8 mouse cellular contexts compared by ENCODE assay signal in the genomic region with DNA sequence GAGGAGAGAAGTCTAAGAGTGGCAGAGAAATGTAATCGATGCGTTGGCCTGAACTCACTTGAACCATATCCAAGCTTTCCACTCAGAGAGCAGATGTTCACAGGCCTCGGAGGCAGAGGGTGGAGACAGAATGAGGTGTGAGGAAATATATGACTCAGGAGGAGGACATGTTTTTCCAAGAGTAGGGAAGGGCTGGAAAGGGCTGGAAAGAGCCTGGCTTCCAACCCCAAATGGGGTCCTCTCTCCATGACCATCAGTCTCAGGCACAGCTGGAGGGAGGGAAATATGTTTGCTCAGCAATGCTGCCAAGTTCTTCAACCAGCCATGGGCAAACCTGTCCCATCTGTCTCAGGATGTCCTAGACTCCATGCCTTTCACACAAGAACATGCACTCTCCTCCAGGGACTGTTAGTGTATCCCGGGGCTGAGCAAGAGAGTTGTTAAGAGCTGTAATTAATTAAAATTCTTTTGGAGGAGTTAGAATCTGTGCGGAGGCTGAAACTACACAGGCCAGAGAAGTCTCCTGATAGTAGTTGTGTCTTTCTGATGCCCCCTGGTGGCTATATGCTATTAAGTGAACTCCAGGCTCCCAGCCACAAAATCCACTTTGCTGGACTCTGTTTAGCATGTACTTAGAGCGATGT. TPM values are rescaled to one million over a fixed set of nuclear protein-coding genes. Genes with fewer than 3 reads are reported as not detected.
DNase-seq lines count a peak whose midpoint lies in the region; ATAC-seq and TF ChIP-seq lines count a peak whose summit lies in the region.

No protein-coding gene starts in this region.

- no peak overlapping the region; the same call in 1 of the 2 replicates for H3K4me2 ChIP-seq in limb, embryonic 12.5 days
- no peak overlapping the region for H3K4me2 ChIP-seq in midbrain, embryonic 14.5 days (ENCODE audit: low read length)

- no peak for TF ChIP-seq CTCF in embryonic fibroblast, embryonic 13.5 days (IDR thresholded peaks at IDR 0.05; ENCODE audit: borderline replicate concordance, insufficient read depth, low read length)

- H3K36me3 ChIP-seq in heart, embryonic 10.5 days, result no peaks in the 10 kb centered on the region
- no peaks in the 10 kb centered on the region for H3K36me3 ChIP-seq in limb, embryonic 12.5 days
- H3K36me3 ChIP-seq in midbrain, embryonic 14.5 days (ENCODE audit: control insufficient read depth, insufficient read depth, low read length), result no peaks in the 10 kb centered on the region

- H3K27ac ChIP-seq in embryonic fibroblast, embryonic 13.5 days (ENCODE audit: insufficient read depth, low read length), result peak overlapping the region; percentile 91
- H3K27ac ChIP-seq in heart, embryonic 10.5 days, result no peak overlapping the region
- peak overlapping the region; percentile 77 for H3K27ac ChIP-seq in limb, embryonic 12.5 days
- H3K27ac ChIP-seq in midbrain, embryonic 14.5 days (replicated peaks; ENCODE audit: low read depth, low read length), result no peak overlapping the region

- no peak overlapping the region for H3K9ac ChIP-seq in limb, embryonic 12.5 days (replicated peaks)
- H3K9ac ChIP-seq in midbrain, embryonic 14.5 days (replicated peaks; ENCODE audit: low read length), result no peak overlapping the region

- no peaks in the 10 kb centered on the region for H3K9me3 ChIP-seq in heart, embryonic 10.5 days
- no peaks in the 10 kb centered on the region for H3K9me3 ChIP-seq in limb, embryonic 12.5 days
- no peaks in the 10 kb centered on the region for H3K9me3 ChIP-seq in midbrain, embryonic 14.5 days (ENCODE audit: control insufficient read depth, low read length)

- H3K4me1 ChIP-seq in embryonic fibroblast, embryonic 13.5 days (ENCODE audit: control insufficient read depth, insufficient read depth, low read length), result peaks cover 12% of the 10 kb centered on the region
- H3K4me1 ChIP-seq in heart, embryonic 10.5 days, result peaks cover 7% of the 10 kb centered on the region
- peaks cover 23% of the 10 kb centered on the region for H3K4me1 ChIP-seq in limb, embryonic 12.5 days (replicated peaks)
- H3K4me1 ChIP-seq in midbrain, embryonic 14.5 days (ENCODE audit: control insufficient read depth, insufficient read depth, low read length), result no peaks in the 10 kb centered on the region

- peak; percentile 68 for ATAC-seq in limb, embryonic 12.5 days (ENCODE audit: insufficient number of reproducible peaks, insufficient read depth, low FRiP score, low TSS enrichment, low read depth)
- ATAC-seq in midbrain, embryonic 14.5 days (ENCODE audit: low FRiP score, low TSS enrichment), result peak; percentile 55; the same call in 1 of the 2 replicates

- H3K27me3 ChIP-seq in heart, embryonic 10.5 days (ENCODE audit: insufficient read depth, poor library complexity, severe bottlenecking), result no peaks in the 10 kb centered on the region
- no peaks in the 10 kb centered on the region for H3K27me3 ChIP-seq in limb, embryonic 12.5 days
- no peaks in the 10 kb centered on the region for H3K27me3 ChIP-seq in midbrain, embryonic 14.5 days (ENCODE audit: control insufficient read depth, insufficient read depth, low read length)

- DNase-seq in A20 (ENCODE audit: low read depth, low spot score), result peak; percentile 76
- peak; percentile 25 for DNase-seq in adrenal gland, postnatal 25 days
- peak; percentile 75 for DNase-seq in heart, embryonic 10.5 days (ENCODE audit: low spot score)
- DNase-seq in kidney, adult 8-10 months, result peak; percentile 47 to 57
- peak; percentile 91 for DNase-seq in midbrain, embryonic 14.5 days
- DNase-seq in spleen, adult 12 weeks (ENCODE audit: low spot score), result peak; percentile 26

- no peak overlapping the region for H3K4me3 ChIP-seq in embryonic fibroblast, embryonic 13.5 days (ENCODE audit: insufficient read depth, low read length)
- H3K4me3 ChIP-seq in heart, embryonic 10.5 days, result no peak overlapping the region
- no peak overlapping the region for H3K4me3 ChIP-seq in limb, embryonic 12.5 days (replicated peaks)
- no peak overlapping the region for H3K4me3 ChIP-seq in midbrain, embryonic 14.5 days (replicated peaks; ENCODE audit: low read depth, low read length)

- WGBS in heart, embryonic 10.5 days, result 36% methylated on average over 6 of the region's 6 CpGs
- 24% methylated on average over 6 of the region's 6 CpGs for WGBS in limb, embryonic 12.5 days
- 45% methylated on average over 6 of the region's 6 CpGs for WGBS in midbrain, embryonic 14.5 days

- TF ChIP-seq POLR2A in embryonic fibroblast, embryonic 13.5 days (IDR thresholded peaks at IDR 0.05; ENCODE audit: low read depth, low read length), result no peak; the same call in 1 of the 2 replicates

RNA-seq across cellular contexts. Expression of a gene that starts 31.4 kb away (rescaled TPM):
- total RNA-seq in adrenal gland, postnatal 25 days (2021), result not detected in 2 replicates
- 0.18 and 0.79 TPM in 2 replicates for polyA plus RNA-seq in embryonic fibroblast, embryonic 13.5 days (2011; ENCODE audit: insufficient read length, low read depth, missing spikeins)
- polyA plus RNA-seq in heart, embryonic 10.5 days (2016; fragmentation: Nextera tagmentation; extraction: Ambion mirVana), result not detected in 2 replicates
- polyA plus RNA-seq in limb, embryonic 12.5 days (2016; fragmentation: Nextera tagmentation; extraction: Ambion mirVana), result 1.1 and 1.4 TPM in 2 replicates
- polyA plus RNA-seq in midbrain, embryonic 14.5 days (2014; fragmentation: Nextera tagmentation; extraction: Ambion mirVana), result not detected in 2 replicates

RNA-seq across cellular contexts. Expression of a gene that starts 48.7 kb away (rescaled TPM):
- 3.9 and 5.3 TPM in 2 replicates for total RNA-seq in adrenal gland, postnatal 25 days (2021)
- polyA plus RNA-seq in embryonic fibroblast, embryonic 13.5 days (2011; ENCODE audit: insufficient read length, low read depth, missing spikeins), result 26.8 and 56.0 TPM in 2 replicates
- polyA plus RNA-seq in heart, embryonic 10.5 days (2016; fragmentation: Nextera tagmentation; extraction: Ambion mirVana), result 35.6 and 38.7 TPM in 2 replicates
- polyA plus RNA-seq in limb, embryonic 12.5 days (2016; fragmentation: Nextera tagmentation; extraction: Ambion mirVana), result 93.6 and 104 TPM in 2 replicates
- polyA plus RNA-seq in midbrain, embryonic 14.5 days (2014; fragmentation: Nextera tagmentation; extraction: Ambion mirVana), result 13.1 and 31.3 TPM in 2 replicates

Comparison
In these comparisons a context has a peak if more than half of its experiments do, and no peak if none do; other contexts are left out.
1. DNase-seq: peak in every context shown above with its lines; median percentile 91 in midbrain, embryonic 14.5 days; 76 in A20; 75 in heart, embryonic 10.5 days; 52 in kidney, adult 8-10 months; 26 in spleen, adult 12 weeks; 25 in adrenal gland, postnatal 25 days.
2. H3K27ac ChIP-seq: peak in embryonic fibroblast, embryonic 13.5 days (single experiment) and limb, embryonic 12.5 days (single experiment); none in heart, embryonic 10.5 days (single experiment) and midbrain, embryonic 14.5 days (single experiment).